Mouse (Mus musculus): ENCODE results near the gene Sox13. TPM values are rescaled to one million over a fixed set of nuclear protein-coding genes. Genes with fewer than 3 reads are reported as not detected.

The Sox13 gene
- polyA plus RNA-seq, 1 experiment from 2014 or later: 4.0 TPM

DNA sequence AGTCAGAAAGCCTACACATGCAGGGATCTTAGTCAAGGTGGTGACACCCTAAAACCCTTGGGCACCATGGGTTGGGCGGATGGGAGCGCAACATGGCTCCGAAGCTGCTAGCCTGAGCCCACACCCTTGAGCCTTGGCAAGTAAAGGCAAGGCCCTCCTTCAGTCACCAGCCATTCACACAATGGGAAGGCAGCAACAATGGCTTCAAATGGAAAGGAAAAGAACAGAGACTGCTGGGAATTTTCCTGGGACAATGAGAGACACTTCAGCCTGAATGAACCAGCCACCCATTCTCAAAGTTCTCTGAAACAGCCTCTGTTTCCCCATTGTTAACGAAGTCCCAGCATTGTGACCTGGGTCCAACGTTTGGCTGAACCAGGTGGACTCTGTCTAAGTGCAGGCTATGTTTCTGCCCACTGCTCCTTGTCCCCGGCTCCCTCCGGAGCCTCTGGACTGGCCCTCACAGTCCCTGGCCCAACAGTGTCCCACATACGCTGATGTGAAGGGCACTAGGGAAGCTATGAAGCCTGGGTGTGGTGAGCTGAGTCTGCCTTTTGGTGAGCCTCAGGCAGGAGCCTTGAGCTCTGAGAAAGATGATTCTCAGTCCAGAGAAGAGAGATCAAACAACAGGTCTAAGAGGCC, 12.6 kb downstream of the Sox13 start:
- Histone ChIP-seq H3K9ac (replicated peaks; ENCODE audit: low read depth, low read length) (no peak overlapping the region), H3K27ac (ENCODE audit: low read depth, low read length) (no peak overlapping the region), H3K36me3 (ENCODE audit: control insufficient read depth, insufficient read depth, low read length) (no peaks in the 10 kb centered on the region), H3K9me3 (ENCODE audit: control insufficient read depth, low read length) (no peaks in the 10 kb centered on the region), H3K4me3 (ENCODE audit: low read depth, low read length) (no peak overlapping the region), H3K4me2 (ENCODE audit: low read depth, low read length) (no peak overlapping the region), H3K4me1 (ENCODE audit: control insufficient read depth, insufficient read depth, low read length) (peaks cover 2% of the 10 kb centered on the region; the same call in 1 of the 2 replicates), H3K27me3 (ENCODE audit: control insufficient read depth, insufficient read depth, low read length) (no peaks in the 10 kb centered on the region)
- WGBS: 42% methylated on average over 8 of the region's 8 CpGs
- ATAC-seq (ENCODE audit: low read depth): no peak

DNA sequence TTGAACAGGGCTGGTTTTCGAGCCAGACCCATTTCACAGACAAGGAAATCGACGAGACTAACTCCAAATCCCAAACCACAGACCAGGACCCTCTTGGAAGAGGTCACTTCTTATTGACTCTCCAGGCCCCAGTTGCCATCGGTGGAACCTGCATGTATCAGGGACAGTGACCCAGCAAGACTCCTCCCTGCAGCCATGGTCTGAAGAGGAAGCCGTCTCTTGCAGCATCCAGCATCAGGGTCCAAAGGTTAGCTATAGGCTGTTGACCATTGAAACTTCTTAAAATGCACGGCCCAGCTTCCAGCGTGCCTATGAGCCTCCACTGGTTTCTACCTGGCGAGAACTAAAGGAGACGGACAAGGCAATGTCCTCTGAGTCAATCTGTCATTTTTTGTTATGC, 14.4 kb downstream of the Sox13 start:
- Histone ChIP-seq H3K9ac (replicated peaks; ENCODE audit: low read depth, low read length) (no peak overlapping the region), H3K4me1 (ENCODE audit: control insufficient read depth, insufficient read depth, low read length) (no peaks in the 10 kb centered on the region; the same call in 1 of the 2 replicates), H3K36me3 (ENCODE audit: control insufficient read depth, insufficient read depth, low read length) (no peaks in the 10 kb centered on the region), H3K27ac (ENCODE audit: low read depth, low read length) (no peak overlapping the region), H3K4me2 (ENCODE audit: low read depth, low read length) (no peak overlapping the region), H3K4me3 (ENCODE audit: low read depth, low read length) (no peak overlapping the region), H3K9me3 (ENCODE audit: control insufficient read depth, low read length) (no peaks in the 10 kb centered on the region), H3K27me3 (ENCODE audit: control insufficient read depth, insufficient read depth, low read length) (no peaks in the 10 kb centered on the region)
- ATAC-seq (ENCODE audit: low read depth): no peak
- 73% methylated on average over 9 of the region's 9 CpGs for WGBS

DNA sequence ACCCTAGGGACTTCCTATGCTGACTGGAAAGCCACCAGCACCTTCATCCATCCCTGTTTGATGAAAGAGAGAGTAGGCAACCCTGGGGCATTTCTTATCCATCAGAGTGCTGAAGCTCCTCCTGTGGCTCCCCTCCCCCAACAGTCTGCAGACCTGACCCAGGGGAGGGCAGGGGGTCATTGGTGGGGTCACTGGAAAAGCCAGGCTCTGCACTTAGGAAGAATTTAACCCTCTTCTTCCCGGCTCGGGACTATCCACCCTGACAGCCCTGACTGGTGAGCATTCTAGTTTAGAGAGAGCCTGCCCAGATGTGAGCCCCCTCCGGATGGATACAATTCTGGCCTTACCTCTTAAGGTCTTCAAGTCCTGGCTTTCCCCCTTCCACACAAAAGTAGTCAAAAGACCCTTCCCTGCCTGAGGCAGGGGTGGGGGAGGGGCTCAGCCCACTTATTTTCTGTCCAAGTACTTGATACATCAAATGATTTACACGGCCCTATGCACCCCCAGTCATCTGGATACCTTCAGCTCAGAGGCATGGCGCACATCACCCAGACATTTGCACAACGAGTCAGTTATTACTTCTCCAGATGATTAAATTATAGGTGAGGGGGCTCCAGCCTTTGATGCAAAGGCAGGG, 15.2 kb downstream of the Sox13 start:
- 6% methylated on average over 6 of the region's 6 CpGs for WGBS
- H3K9me3 ChIP-seq (ENCODE audit: control insufficient read depth, low read length): no peaks in the 10 kb centered on the region
- no peak overlapping the region for H3K4me2 ChIP-seq (ENCODE audit: low read depth, low read length)
- ATAC-seq (ENCODE audit: low read depth): no peak
- H3K9ac ChIP-seq (replicated peaks; ENCODE audit: low read depth, low read length): no peak overlapping the region
- H3K27me3 ChIP-seq (ENCODE audit: control insufficient read depth, insufficient read depth, low read length): no peaks in the 10 kb centered on the region
- H3K4me1 ChIP-seq (ENCODE audit: control insufficient read depth, insufficient read depth, low read length): no peaks in the 10 kb centered on the region; the same call in 1 of the 2 replicates
- H3K36me3 ChIP-seq (ENCODE audit: control insufficient read depth, insufficient read depth, low read length): no peaks in the 10 kb centered on the region
- no peak overlapping the region for H3K27ac ChIP-seq (ENCODE audit: low read depth, low read length)
- H3K4me3 ChIP-seq (ENCODE audit: low read depth, low read length): no peak overlapping the region

DNA sequence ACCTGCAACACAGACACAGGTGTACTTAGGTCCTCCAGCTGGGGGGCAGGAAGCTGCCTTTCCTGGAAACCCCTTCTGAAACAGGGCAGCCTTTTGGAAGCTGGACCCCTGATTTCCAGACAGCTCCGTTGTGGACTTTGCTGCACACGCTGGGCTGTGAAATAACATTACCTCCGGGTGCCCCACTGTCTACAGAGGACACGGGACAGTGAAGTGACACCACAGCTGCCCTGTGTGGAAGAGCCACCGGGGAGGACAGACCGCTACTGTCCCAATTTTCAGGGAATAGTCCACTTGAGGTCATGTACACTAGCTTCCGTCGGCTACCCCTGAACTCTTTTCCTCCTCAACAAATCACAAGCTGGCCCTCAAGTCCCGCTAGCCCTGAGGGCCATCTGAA, 15.9 kb downstream of the Sox13 start:
- no peak for ATAC-seq (ENCODE audit: low read depth)
- WGBS: 48% methylated on average over 9 of the region's 9 CpGs
- no peak overlapping the region for H3K9ac ChIP-seq (replicated peaks; ENCODE audit: low read depth, low read length)
- H3K36me3 ChIP-seq (ENCODE audit: control insufficient read depth, insufficient read depth, low read length): no peaks in the 10 kb centered on the region
- H3K4me3 ChIP-seq (ENCODE audit: low read depth, low read length): no peak overlapping the region
- H3K4me1 ChIP-seq (ENCODE audit: control insufficient read depth, insufficient read depth, low read length): no peaks in the 10 kb centered on the region; the same call in 1 of the 2 replicates
- no peaks in the 10 kb centered on the region for H3K27me3 ChIP-seq (ENCODE audit: control insufficient read depth, insufficient read depth, low read length)
- no peak overlapping the region for H3K27ac ChIP-seq (ENCODE audit: low read depth, low read length)
- no peak overlapping the region for H3K4me2 ChIP-seq (ENCODE audit: low read depth, low read length)
- no peaks in the 10 kb centered on the region for H3K9me3 ChIP-seq (ENCODE audit: control insufficient read depth, low read length)

DNA sequence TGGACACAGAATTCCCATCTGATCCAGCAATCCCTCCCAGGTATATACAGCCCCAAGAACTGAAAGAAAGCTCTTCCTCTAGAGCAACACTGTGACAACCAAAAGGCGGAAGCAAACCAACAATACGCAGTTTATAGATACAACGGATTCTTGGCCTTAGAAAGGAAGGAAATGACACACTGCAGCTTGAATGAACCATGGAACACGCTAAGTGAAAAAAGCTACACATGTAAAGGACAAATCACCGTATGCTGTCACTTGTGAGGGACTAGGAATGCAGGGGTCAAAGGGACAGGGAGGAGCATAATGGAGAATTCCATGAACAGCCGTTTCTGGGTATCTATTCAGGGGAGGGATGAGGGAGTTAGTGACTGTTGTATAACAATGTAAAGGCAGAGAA, 16.7 kb downstream of the Sox13 start:
- H3K27ac ChIP-seq (ENCODE audit: low read depth, low read length): no peak overlapping the region
- H3K9me3 ChIP-seq (ENCODE audit: control insufficient read depth, low read length): no peaks in the 10 kb centered on the region
- no peak for ATAC-seq (ENCODE audit: low read depth)
- H3K36me3 ChIP-seq (ENCODE audit: control insufficient read depth, insufficient read depth, low read length): no peaks in the 10 kb centered on the region
- H3K9ac ChIP-seq (replicated peaks; ENCODE audit: low read depth, low read length): no peak overlapping the region
- WGBS: 57% methylated on average over 6 of the region's 6 CpGs
- no peaks in the 10 kb centered on the region for H3K27me3 ChIP-seq (ENCODE audit: control insufficient read depth, insufficient read depth, low read length)
- no peak overlapping the region for H3K4me3 ChIP-seq (ENCODE audit: low read depth, low read length)
- no peak overlapping the region for H3K4me2 ChIP-seq (ENCODE audit: low read depth, low read length)
- no peaks in the 10 kb centered on the region; the same call in 1 of the 2 replicates for H3K4me1 ChIP-seq (ENCODE audit: control insufficient read depth, insufficient read depth, low read length)

DNA sequence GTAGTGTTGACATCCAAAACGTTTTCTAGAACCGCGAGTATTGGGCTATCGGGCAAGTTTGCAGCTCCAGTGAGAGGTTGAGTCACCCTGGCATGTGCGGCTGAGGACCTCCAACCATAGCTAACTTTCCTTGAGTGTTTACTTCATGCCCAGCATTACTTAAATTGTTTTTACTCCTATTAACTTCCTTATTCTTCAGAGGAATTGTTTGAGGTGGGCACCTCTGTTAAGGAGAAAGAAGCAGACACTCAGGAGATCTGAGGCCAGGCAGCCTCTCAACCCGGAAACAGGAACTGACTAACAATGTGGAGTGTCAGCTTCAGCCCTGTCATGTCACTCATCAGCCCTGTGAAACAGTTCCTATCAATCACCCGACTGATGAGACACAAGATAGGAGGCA, 17.6 kb downstream of the Sox13 start:
- no peaks in the 10 kb centered on the region; the same call in 1 of the 2 replicates for H3K4me1 ChIP-seq (ENCODE audit: control insufficient read depth, insufficient read depth, low read length)
- no peak for ATAC-seq (ENCODE audit: low read depth)
- H3K9me3 ChIP-seq (ENCODE audit: control insufficient read depth, low read length): no peaks in the 10 kb centered on the region
- no peak overlapping the region for H3K4me2 ChIP-seq (ENCODE audit: low read depth, low read length)
- no peak overlapping the region for H3K9ac ChIP-seq (replicated peaks; ENCODE audit: low read depth, low read length)
- H3K27ac ChIP-seq (ENCODE audit: low read depth, low read length): no peak overlapping the region
- H3K4me3 ChIP-seq (ENCODE audit: low read depth, low read length): no peak overlapping the region
- no peaks in the 10 kb centered on the region for H3K36me3 ChIP-seq (ENCODE audit: control insufficient read depth, insufficient read depth, low read length)
- WGBS: 88% methylated on average over 7 of the region's 7 CpGs
- no peaks in the 10 kb centered on the region for H3K27me3 ChIP-seq (ENCODE audit: control insufficient read depth, insufficient read depth, low read length)

DNA sequence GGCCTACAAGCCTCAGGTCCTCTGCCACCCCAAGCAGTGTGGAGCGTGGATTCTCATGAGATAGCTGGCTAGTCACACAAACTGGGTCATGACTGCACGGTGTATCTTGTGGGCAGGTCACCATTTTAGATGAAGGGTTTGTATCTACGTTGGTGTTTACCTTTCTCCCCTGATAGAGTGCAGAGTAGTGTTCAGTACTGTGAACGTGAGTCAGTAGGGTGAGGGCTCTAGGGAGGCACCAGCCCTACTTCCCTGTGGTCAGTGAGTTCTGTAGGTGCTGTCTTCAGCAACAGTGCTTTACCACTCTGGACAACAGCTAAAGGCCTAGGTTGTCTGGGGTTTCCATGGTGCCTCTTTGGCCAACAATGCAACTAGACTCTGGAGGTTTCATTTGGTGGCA, 20.2 kb downstream of the Sox13 start:
- Histone ChIP-seq H3K36me3 (ENCODE audit: control insufficient read depth, insufficient read depth, low read length) (no peaks in the 10 kb centered on the region), H3K4me2 (ENCODE audit: low read depth, low read length) (no peak overlapping the region), H3K9me3 (ENCODE audit: control insufficient read depth, low read length) (no peaks in the 10 kb centered on the region), H3K4me3 (ENCODE audit: low read depth, low read length) (no peak overlapping the region), H3K27ac (ENCODE audit: low read depth, low read length) (no peak overlapping the region), H3K27me3 (ENCODE audit: control insufficient read depth, insufficient read depth, low read length) (no peaks in the 10 kb centered on the region), H3K4me1 (ENCODE audit: control insufficient read depth, insufficient read depth, low read length) (no peaks in the 10 kb centered on the region), H3K9ac (replicated peaks; ENCODE audit: low read depth, low read length) (no peak overlapping the region)
- no peak for ATAC-seq (ENCODE audit: low read depth)
- 91% methylated on average over 4 of the region's 4 CpGs for WGBS

DNA sequence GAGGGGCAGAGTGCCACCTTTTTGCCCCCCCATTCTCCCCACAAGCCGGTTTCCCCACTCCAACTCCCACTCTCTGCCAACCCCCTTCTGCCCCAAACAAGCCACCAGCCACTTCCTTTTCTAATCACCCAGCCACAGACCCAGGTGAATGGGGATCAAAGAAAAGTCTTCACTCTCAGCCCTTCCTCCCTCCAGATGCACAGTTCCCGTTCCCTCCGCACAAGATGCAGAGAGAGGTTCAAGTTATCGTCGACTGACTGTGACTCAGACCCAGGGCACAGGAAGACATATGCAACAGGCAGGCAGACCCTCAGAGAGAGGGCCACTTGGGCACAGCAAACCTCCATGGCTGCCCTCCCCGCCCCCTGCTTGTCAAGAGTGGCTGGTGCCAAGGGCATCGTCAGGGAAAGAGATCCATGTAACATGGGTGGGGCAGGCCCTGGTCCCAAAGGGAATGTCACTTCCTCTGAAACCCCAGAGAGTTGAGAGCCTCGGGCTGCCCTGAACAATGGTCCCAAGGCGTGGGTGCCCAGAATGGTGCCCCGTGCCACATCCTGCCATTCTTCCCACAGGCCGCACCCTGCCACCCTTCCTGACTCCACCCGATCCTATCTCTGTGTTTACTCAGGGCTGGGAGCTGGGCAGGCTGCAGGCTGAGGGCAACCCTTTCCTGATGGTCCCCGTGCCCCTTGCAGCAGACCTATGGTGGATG, 24.0 kb downstream of the Sox13 start:
- Histone ChIP-seq H3K27ac (ENCODE audit: low read depth, low read length) (no peak overlapping the region), H3K36me3 (ENCODE audit: control insufficient read depth, insufficient read depth, low read length) (no peaks in the 10 kb centered on the region), H3K4me3 (ENCODE audit: low read depth, low read length) (no peak overlapping the region), H3K27me3 (ENCODE audit: control insufficient read depth, insufficient read depth, low read length) (no peaks in the 10 kb centered on the region), H3K4me1 (ENCODE audit: control insufficient read depth, insufficient read depth, low read length) (peaks cover 14% of the 10 kb centered on the region), H3K9me3 (ENCODE audit: control insufficient read depth, low read length) (no peaks in the 10 kb centered on the region), H3K9ac (replicated peaks; ENCODE audit: low read depth, low read length) (no peak overlapping the region), H3K4me2 (ENCODE audit: low read depth, low read length) (no peak overlapping the region)
- ATAC-seq (ENCODE audit: low read depth): no peak
- 86% methylated on average over 13 of the region's 13 CpGs for WGBS

Measured in neural tube, embryonic 14.5 days (tissue).